Comparison of ENCODE assay signal across 10 mouse cellular contexts in genomic region chr11:104451239-104451638, GRCm38 (mm10). TPM values are rescaled to one million over a fixed set of nuclear protein-coding genes. Genes with fewer than 3 reads are reported as not detected.
DNase-seq lines count a peak whose midpoint lies in the region; ATAC-seq and TF ChIP-seq lines count a peak whose summit lies in the region.
"Had no signal": no experiment of that assay in that cellular context is flagged by ENCODE, and none has a peak within 500 bp of the region (broad histone marks: within the 10 kb centered on the region; RNA-seq: fewer than 3 reads in every experiment).

No protein-coding gene starts in this region.

- no peaks in the 10 kb centered on the region for H3K9me3 ChIP-seq in heart, embryonic 12.5 days (replicated peaks)
- H3K9me3 ChIP-seq: forebrain, embryonic 10.5 days; limb, embryonic 10.5 days had no signal

- H3K9ac ChIP-seq in heart, embryonic 12.5 days = no peak overlapping the region

- intact Hi-C loops in left cerebral cortex, adult 2 months (cut with DNase I) = no loop called here

- no peak overlapping the region for H3K27ac ChIP-seq in left cerebral cortex, adult 2 months
- H3K27ac ChIP-seq in heart, embryonic 12.5 days (ENCODE audit: poor library complexity, severe bottlenecking) = no peak overlapping the region
- H3K27ac ChIP-seq: forebrain, embryonic 10.5 days; limb, embryonic 10.5 days had no signal

- peak; percentile 40 for TF ChIP-seq CTCF in left cerebral cortex, adult 2 months (IDR thresholded peaks at IDR 0.05)

- no peaks in the 10 kb centered on the region for H3K27me3 ChIP-seq in heart, embryonic 12.5 days (replicated peaks)

- WGBS in heart, embryonic 12.5 days = 95% methylated on average over 1 of the region's 1 CpGs

- H3K36me3 ChIP-seq in heart, embryonic 12.5 days = peaks cover 12% of the 10 kb centered on the region

- H3K4me1 ChIP-seq in heart, embryonic 12.5 days (replicated peaks) = 0 out of 2 replicates have a peak, but pooled peaks cover 1% of the 10 kb centered on the region
- H3K4me1 ChIP-seq: forebrain, embryonic 10.5 days; limb, embryonic 10.5 days had no signal

- H3K4me3 ChIP-seq in left cerebral cortex, adult 2 months = no peak overlapping the region
- H3K4me3 ChIP-seq in heart, embryonic 12.5 days = no peak overlapping the region
- H3K4me3 ChIP-seq: forebrain, embryonic 10.5 days; limb, embryonic 10.5 days had no signal

- DNase-seq in adrenal gland, postnatal 14 days = peak; percentile 40
- no peak for DNase-seq in adrenal gland, adult 18-20 months (ENCODE audit: low spot score in 2 of 2)
- DNase-seq in left cerebral cortex, adult 2 months (ENCODE audit: extremely low spot score in 1 of 2, low spot score in 2 of 2) = no peak
- DNase-seq in left cerebral cortex, adult 11 months (ENCODE audit: low spot score) = no peak
- peak; percentile 80 for DNase-seq in ZHBTc4 (ENCODE audit: low read depth, low spot score)
- DNase-seq in naive thymus-derived CD4-positive, alpha-beta T cell, adult 2 months (ENCODE audit: low read depth) = peak; percentile 52
- DNase-seq in retina, postnatal 1 day = no peak

- H3K4me2 ChIP-seq in heart, embryonic 12.5 days = no peak overlapping the region

- ATAC-seq in heart, embryonic 12.5 days (ENCODE audit: insufficient number of reproducible peaks, low FRiP score) = no peak

RNA-seq across cellular contexts. Expression of gene Kansl1, which starts 17.4 kb away (rescaled TPM):
- total RNA-seq in adrenal gland, postnatal 14 days (2021) = 49.7 and 53.7 TPM in 2 replicates
- 10 to 100 TPM; 49.9 to 52.7 TPM for total RNA-seq in adrenal gland, adult 18-20 months (2021)
- 10 to 100 TPM; 78.6 to 80.0 TPM for total RNA-seq in left cerebral cortex, adult 2 months (2021)
- polyA plus RNA-seq in heart, embryonic 12.5 days (2016; fragmentation: Nextera tagmentation; extraction: Ambion mirVana) = 18.1 and 20.4 TPM in 2 replicates

Comparison
In these comparisons a context has a peak if more than half of its experiments do, and no peak if none do; other contexts are left out.
1. DNase-seq: peak in adrenal gland, postnatal 14 days (single experiment), ZHBTc4 (single experiment) and naive thymus-derived CD4-positive, alpha-beta T cell, adult 2 months (single experiment); none in adrenal gland, adult 18-20 months (0 of 2), left cerebral cortex, adult 2 months (0 of 2), left cerebral cortex, adult 11 months (single experiment) and retina, postnatal 1 day (single experiment).